Mouse (Mus musculus) ovary, adult 2 months (tissue): ENCODE data around the gene Rsf1. TPM values are rescaled to one million over a fixed set of nuclear protein-coding genes. Genes with fewer than 3 reads are reported as not detected.

Source experiments
- polyA plus RNA-seq: library from polyadenylated mRNA; depleted of rRNA; stranded (reverse); fragments of >200 nt; gene quantifications from 2 replicates; pipeline ENCODE4 v1.2.3, GENCODE M21; 2012; rRNA removed

Gene Rsf1
- polyA plus RNA-seq, result 1.5 and 2.0 TPM in 2 replicates

GRCm38 (mm10) chr7:97579067-97579975 is at the start of gene Rsf1, which contains the start of gene Aamdc:
Gene Rsf1 (plus strand): TSS chr7:97579889.
Gene Aamdc (minus strand): TSS chr7:97579497.

GRCm38 (mm10) chr7:97696506-97697254 is 117.0 kb downstream of the Rsf1 start, which contains the start of gene Clns1a:
Gene Clns1a (plus strand): TSS chr7:97696634.

GRCm38 (mm10) chr7:97737638-97738456 is 158.2 kb downstream of the Rsf1 start, which contains the start of gene Aqp11:
Gene Aqp11 (minus strand): TSS chr7:97738289.

Other genes starting within 250 kb of the Rsf1 start
- gene Usp35, start 247.9 kb upstream of the Rsf1 start, polyA plus RNA-seq, result 11.1 and 13.3 TPM in 2 replicates
- gene Kctd21, start 247.6 kb upstream of the Rsf1 start, polyA plus RNA-seq, result 5.5 and 7.8 TPM in 2 replicates
- gene Alg8, start 208.3 kb upstream of the Rsf1 start, polyA plus RNA-seq, result 13.7 and 17.6 TPM in 2 replicates
- 102 and 132 TPM in 2 replicates for gene Ndufc2, start 179.9 kb upstream of the Rsf1 start, polyA plus RNA-seq
- gene Thrsp, start 162.2 kb upstream of the Rsf1 start, polyA plus RNA-seq, result 120 and 143 TPM in 2 replicates
- 80.1 and 88.5 TPM in 2 replicates for gene Kctd14, start 128.6 kb upstream of the Rsf1 start, polyA plus RNA-seq
- 93.2 and 148 TPM in 2 replicates for gene Ints4, start 98.9 kb upstream of the Rsf1 start, polyA plus RNA-seq
- 13.5 and 15.1 TPM in 2 replicates for gene Aamdc, start 392 bp upstream of the Rsf1 start, polyA plus RNA-seq
- 25.1 and 27.0 TPM in 2 replicates for gene Clns1a, start 116.7 kb downstream of the Rsf1 start, polyA plus RNA-seq
- gene Aqp11, start 158.4 kb downstream of the Rsf1 start, polyA plus RNA-seq, result 4.9 and 5.8 TPM in 2 replicates
- gene Pak1, start 208.7 kb downstream of the Rsf1 start, polyA plus RNA-seq, result 6.8 and 7.4 TPM in 2 replicates